Mouse (Mus musculus) urinary bladder, adult 2 months (tissue): ENCODE results near the gene Col4a3. TPM values are rescaled to one million over a fixed set of nuclear protein-coding genes. Genes with fewer than 3 reads are reported as not detected.

Experiments
- DNase-seq: peaks from one replicate; pipeline ENCODE4 v3.0.0; 2022; ENCODE audit warnings: low spot score
- polyA plus RNA-seq: library from polyadenylated mRNA; depleted of rRNA; stranded (reverse); fragments of >200 nt; gene quantifications from 2 replicates; pipeline ENCODE4 v1.2.3, GENCODE M21; 2012

Gene Col4a3
- polyA plus RNA-seq, 1 experiment: 0.94 TPM

DNA sequence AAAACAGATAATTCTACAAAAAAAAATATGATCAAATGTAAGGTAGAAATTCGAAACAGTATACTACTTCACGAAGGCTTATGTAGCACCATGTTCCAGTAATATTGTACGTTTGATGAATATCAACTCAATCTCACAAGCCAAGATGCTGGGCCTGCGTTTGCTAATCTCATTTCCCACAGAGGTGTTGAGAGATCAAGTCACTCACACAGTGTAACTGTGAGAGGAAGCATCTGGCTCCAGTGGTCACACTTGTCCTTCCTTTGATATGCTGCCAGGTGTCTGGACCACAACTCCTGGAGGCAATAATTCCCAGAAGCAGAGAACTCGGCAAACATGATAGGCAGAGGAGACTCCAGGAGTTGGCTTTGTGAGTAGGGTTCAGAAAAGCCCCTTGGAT lies 99.6 kb downstream of the Col4a3 start:
- DNase-seq: no peak

DNA sequence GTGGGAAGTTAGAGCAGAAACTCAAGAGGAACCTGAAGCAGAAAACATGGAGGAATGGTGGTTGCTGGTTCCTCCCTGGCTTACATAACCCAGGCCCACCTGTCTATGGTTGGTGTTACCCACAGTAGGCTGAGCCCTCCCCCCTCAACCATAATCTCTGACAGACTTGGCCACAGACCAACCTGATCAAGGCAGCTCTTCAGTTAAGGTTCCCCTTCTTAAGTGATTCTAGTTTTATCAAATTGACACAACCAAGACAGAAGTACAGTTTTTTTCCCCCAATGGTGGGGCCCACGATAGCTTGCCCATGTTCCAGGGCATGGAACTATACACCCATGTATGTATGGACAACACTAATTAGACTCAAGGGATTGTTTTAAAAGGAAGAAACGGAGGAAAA lies 100.1 kb downstream of the Col4a3 start:
- no peak for DNase-seq

DNA sequence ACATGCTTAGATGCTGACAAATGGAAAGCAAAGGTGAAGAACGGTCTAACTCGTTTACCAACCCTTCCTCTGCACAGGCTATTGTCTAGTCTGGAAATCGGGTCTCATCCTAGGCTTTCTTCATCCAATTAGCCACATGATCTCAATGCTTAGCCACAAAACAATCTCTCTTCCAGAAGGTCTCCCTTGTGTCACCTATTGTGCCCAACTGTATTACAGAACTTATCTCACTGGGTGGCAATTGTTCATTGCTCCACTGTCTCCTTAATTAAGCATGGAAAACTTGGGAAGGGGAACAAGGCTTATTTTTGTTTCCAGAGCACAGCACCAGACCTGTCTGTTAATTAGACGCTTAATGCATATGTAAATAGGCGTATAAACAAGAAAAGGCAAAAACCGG lies 101.2 kb downstream of the Col4a3 start:
- DNase-seq: no peak

DNA sequence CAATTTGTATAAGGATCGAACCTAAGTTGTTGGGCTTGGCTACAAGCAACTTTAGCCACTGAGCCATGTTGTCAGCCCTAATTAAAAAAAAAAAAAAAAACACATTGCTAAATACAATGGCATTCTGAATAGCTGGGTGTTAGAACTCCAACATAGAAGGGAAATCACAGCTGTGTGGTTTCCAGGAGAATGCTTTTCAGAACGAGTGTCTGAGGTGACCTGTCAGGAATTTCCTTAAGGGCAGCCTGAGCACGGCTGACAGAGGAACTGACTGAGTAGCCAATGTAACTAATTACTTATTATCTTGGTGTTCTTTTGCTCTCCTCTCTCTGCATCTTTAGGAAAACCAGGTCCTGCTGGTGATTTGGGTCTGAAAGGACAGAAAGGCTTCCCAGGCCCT lies 109.2 kb downstream of the Col4a3 start:
- no peak for DNase-seq

DNA sequence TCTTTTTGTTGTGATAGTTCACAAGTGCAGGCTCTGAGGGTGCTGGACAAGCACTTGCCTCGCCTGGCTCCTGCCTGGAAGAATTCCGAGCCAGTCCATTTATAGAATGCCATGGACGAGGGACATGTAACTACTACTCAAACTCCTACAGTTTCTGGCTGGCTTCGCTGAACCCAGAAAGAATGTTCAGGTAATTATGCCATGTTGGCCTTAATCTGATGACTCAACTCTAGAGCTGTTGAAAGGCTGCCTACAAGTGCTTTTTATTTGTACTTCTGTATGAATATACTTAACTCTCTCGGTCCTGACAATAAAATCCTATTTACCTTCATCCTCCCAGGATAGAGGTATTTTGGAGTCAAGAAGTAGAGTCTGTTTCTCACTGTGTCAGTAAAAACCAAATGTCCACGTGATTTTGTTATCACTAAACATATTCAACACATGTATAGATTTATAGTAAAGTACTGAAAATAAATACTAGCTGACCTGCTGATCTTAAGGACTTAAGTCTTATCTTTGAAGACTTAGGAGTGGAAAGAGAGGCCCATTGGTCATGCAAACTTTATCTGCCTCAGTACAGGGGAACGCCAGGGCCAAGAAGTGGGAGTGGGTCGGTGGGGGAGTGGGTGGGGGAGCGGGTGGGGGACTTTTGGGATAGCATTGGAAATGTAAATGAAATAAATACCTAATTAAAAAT lies 131.2 kb downstream of the Col4a3 start:
- no peak for DNase-seq

DNA sequence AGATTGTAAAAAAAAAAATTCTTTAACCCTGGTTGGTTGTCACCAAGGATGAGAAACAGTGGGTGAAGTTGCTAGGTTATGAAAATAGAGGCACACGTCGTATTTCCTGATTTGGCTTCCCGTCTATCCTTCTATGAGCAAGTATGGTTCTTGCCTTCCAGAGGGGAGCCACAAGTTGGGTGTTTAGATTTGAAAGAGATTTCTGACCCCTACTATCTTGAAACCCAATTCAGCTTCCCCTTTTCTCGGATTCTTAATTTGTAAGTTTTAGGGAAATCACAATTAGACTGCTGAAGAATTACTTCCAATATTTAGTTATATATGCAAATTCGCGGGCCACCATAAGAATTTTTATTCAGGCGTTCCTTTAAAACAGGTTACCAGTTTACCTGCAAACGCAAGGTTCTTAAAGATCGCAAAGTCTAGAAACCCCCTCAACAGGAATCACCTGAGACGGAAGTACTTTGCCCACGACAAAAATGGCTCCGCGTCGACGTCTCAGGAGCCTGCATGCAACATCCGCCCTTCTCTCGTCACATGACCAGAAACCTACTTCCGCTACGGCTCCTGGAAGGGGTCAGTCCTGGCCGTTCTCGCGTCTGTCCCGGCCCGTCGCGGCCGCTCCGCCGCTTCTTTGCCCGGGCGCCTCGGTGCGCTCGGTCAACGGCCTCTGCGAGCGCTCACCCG lies 137.8 kb downstream of the Col4a3 start, which contains the start of gene Mff:
Mff (plus strand) TSS at position 552 of the 687 bp plus-strand sequence.
- peak; percentile 92 for DNase-seq

DNA sequence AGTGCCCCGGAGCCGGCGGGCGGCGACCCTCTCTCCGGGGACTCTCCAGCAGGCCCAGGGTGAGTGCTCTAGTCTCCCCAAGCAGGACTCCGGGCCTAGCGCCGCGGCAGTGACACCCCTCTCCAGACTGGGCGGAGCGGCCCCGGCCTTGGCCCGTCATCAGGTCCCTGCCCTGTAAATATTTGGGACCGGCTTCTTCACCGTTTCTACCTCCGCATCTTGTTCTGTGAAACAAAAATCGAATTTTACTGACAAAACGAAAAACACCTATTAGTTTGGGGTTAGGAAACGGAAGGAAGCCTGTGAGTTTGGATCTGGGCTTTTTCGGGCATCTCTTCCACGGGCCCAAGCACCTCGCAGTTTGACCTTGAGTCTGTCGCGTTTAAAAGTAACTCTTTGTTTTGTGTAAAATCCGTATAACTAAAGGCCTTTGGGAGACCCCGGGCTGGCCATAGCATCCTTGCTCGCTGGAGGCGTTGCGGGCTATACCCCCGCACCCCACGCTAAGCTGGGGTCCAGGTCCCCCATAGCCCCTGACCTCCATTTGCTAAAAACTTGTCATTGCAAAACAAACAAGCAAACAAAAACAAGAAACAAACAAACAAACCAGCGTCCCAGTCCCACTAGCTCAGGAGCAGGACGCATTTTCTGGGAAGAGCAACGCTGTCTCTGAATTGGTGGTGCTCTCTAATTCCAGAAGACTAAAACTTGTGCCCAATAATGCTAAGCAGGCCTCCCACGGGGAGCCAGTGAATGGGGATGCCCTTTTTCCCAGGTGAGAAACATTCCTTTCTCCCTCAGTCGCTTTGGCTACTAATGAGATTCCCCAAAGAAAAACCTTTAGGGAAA lies 138.5 kb downstream of the Col4a3 start:
- no peak for DNase-seq

DNA sequence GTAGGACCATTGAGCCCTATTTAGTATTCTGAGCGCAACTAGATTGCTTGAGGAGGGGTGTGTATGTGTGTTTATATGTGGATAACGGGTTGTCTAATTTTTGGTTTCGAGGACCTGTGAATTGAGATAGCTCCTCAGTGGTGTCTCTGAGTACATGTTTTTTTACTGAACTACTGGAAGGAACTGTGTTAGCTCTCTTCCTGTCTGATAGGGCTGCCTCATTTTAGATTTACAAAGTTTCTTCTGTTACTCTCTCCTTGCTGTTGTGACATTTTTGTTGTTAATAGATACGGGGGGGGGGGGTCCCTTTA lies 139.1 kb downstream of the Col4a3 start:
- DNase-seq: no peak

DNA sequence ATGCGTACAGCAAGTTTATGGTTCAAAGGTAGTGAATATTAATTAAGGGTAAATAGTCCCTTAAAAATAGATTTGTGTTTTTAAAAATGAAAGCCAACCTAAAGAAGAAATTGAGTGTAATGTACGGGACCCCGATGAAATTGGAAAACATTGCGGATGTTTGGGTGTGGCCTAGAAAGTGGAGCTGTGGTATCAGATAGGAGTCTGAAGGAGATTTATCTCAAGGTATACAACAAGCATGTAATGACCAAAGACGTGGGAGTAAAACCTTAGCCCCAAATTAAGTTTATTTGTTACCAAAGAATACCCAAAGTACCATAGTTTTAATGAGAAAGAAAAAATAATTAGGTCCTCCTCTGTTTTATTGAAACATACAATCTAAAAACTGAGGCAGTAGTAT lies 139.8 kb downstream of the Col4a3 start:
- no peak for DNase-seq

DNA sequence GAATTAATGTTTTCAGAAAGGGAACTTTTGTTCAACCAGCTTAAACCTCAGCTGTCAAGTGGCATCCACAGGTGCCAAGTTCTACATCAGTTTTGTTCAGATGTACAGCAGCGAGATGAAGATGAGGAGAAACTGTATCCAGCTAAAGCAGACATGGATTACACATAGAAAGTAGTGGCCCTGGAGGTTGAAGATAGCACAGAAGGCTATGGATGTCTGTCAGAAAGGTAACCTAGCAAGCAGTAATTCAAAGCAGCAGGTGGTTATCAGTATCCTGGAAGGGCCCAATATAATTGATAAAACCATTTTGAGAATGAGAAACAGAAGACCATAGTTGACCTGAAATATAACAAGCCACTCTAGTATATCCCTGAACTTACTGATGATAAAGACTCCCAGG lies 146.6 kb downstream of the Col4a3 start:
- DNase-seq: no peak

DNA sequence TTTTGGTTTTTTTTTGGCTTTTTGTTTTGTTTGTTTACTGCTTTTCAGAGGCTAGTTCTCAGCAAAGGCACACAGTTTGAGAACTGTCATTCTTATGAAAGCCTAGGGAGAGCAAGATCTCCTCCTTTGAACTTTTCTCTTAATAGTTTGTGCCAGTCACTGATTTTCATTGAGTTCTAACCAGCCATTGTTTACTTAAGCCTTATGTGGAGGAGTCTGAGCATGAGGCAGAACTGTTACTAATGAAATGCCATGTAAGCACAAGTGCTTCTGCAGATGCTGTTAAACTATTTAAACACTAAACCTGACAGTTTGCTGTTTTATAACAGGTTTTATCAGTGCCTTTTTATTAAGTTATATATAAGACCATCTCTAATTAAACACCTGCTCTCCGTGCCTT lies 151.3 kb downstream of the Col4a3 start:
- no peak for DNase-seq

DNA sequence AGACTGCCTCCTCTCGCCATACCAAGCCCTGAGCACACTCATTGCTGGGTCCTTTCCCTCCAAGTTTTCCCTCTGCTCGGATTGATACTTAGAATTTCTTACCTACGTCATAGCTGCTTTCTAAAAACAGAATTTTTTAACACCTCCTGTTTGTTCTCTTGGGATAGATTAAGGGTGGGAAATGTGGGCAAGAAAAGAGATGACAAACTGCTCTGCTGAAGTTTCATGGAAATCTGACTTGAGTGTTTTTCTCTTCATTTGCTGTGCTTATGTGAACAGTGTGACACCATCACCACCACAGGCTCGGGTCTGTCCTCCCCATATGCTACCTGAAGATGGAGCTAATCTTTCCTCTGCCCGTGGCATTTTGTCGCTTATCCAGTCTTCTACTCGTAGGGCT lies 154.8 kb downstream of the Col4a3 start:
- DNase-seq: no peak

DNA sequence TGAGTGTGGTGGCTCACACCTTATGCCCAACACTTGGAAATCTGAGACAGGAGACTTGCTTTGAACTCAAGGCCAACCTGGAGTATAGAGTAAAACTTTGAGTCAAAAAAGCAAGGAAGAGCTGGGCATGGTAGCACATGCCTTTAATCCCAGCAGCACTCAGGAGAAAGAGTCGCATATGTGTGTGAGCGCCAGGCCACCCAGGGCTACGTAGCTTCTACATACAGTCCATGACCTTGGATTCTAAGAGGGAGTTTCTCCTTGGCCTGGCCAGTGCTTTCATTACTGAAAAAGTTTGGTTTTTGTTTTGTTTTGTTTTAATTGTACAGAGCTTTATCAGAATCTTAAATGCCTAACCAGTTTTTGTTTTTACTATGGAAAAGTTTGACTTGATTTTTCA lies 157.2 kb downstream of the Col4a3 start:
- DNase-seq: no peak

DNA sequence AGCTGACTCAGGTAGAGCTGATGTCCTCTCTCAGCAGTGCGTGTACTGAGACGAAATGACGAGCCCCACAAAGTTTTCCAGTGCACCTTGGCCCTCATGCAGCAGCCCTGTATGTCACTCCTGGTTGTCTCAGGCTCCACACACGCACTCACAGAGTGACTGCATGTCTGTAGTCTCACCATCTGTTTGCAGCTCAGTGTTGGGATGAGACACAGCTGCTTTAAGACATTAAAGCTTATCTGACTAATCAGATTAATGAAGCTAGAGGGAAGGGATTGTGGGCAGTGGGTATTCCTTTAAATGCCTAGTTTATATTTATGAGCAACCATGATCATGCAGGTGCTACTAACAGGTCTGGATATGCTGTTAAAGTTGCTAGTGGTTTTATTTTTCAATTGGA lies 159.7 kb downstream of the Col4a3 start:
- no peak for DNase-seq

DNA sequence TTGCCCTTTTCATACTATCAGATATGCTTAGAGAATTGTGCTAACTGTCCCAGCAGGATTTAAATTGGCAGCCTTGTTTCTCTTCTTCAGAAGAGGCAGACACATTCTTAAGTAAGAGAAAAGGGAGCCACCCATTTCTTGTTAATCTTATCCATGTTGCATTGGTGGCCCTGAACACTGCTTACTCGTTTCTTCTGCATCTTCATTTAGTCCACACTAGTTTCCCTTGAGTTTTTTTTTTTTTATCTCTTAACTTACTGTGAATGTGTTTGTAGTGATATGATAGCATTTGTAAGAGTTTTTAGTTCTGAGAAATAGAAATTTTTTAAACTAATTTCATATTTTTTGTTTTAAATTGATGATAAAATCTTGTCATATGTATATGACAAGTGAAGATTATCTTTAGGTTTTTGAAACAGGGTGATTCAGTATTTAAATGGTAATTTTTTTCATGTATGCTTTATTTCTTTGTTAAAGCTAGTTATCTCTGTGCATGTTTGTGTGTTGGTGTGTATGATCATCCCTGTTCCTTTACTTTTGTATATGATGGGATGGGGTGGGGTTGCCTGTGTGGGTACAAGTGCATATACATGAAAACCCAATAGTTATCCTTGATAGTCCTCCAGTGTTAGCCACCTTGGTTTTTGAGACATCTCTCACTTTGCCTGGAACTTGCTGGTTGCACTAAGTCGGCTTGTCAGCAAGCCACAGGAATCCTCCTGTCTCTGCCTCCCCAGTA lies 161.2 kb downstream of the Col4a3 start:
- no peak for DNase-seq

DNA sequence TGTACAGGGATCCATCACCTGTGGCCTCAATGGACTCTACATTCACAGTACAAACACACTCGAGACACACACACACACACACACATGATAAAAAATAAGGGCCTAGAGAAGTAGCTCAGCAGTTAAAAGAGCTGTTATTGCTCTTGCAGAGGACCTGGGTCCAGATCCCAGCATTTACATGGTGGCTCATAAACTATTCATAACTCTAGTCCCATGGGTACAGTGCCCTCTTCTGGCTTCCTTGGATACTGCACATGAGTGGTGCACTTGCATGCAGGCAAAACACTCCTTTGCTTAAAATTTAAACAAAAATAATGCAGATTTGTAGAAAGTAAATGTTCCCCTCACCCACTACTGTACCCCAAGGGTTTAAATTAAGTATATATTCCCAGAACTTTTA lies 172.8 kb downstream of the Col4a3 start:
- no peak for DNase-seq

DNA sequence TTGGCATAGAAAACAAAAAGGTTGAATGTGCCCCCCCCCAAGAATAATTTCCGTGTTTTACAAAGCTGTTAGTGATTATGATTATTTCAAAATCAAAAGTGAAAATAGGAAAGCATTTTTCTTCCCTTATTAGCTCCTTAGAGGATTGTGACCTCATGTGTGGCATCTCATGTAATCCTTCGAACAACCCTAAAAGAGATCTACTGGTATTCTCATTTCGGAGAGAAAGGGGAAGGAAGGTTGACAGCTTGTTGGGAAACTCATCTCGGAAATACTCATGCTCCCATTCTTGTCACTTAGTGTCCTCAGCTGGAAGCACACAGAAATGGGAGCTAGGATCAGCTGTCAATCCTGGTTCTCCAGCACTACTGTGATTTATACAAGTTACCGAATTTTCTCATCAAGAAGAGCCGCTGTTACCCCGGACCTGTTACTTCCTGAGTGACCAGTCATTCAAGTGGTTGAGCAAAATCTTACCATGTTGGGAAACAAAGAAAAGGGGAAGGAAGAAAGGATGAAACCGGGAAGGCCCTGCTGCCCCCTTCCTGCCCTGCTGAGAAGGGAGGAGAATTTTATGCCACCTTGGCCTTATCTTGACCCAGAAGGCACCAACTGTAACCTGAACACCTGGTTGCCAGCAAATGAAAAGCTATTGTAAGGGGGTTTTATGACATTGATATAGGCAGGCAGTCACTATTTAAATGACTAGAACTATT lies 174.9 kb downstream of the Col4a3 start:
- no peak for DNase-seq

DNA sequence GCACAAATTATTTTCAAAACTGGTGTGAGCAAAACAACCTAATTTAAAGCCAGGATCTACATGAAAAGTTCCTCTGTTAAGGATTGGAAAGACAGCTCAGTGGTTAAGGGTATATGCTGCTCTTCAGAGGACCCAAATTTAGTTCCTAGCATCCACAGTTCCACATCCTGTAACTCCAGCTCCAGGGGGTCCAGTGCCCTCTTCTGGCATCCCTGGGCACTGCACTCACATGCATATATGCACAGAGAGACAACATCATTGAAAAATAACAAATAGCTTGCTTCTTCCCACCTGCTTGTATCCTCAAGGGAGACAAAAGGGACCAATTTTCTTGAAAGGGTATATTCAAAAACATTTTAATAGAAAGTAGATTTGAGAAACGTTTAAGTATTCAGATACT lies 175.6 kb downstream of the Col4a3 start:
- DNase-seq: no peak

DNA sequence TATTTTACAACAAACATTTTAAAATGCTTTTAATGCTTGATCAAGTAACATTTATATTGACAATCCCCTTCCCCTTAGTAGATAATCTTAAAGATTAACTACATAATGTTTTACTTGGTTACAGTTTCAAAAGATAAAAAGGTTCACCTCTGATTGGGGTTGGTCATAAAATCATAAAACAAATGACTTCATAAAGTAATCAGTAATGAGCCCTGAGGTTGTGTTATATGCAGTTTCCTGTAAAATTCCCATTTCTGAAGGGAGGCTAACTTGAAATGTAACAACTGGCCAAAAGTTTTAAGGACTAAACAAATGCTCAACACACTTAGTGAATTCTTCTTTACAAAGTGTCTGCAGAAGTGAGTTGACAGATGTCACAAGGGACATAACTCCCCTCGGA lies 179.5 kb downstream of the Col4a3 start:
- DNase-seq: no peak

DNA sequence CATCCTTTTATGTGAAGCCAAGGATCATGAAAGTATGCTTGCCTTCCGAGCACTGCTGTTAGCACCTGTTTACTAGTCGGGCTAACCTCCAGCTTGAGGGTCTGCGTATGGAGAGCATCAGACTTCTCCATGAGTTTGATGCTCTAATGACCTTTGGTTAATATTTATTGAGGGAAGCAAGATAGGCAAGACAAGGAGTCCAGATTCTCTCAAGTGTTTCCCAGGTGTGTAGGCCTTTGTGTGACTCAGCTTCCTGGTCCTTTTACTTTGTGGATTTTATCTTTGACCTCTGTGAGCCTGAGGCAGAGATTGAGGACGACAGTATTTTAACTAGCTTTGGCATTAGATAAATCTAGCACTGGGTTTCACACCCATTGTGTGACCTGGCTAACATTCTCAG lies 179.9 kb downstream of the Col4a3 start:
- no peak for DNase-seq

DNA sequence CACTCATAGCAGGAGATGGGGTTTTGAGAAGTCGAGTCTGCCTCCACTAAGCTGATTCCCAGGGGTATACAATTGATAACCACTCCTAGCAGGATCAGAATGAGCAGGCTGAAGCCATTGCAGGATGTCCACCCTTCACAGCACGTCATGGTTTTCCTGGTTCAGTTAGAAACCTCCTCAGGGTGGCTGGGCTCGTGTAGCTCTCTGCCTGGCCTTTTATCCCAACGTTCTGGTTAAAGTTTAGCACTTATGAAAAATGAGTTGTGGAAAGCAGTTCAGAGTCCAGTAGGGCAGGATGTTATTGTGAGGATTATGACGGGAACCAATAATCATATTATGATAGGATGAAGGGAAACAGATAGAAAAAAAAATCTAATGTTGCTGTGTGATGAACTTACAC lies 181.5 kb downstream of the Col4a3 start, which contains the start of gene Tm4sf20:
Tm4sf20 (minus strand) TSS at position 193 of the 400 bp plus-strand sequence.
- no peak for DNase-seq
